Mouse (Mus musculus): ENCODE results near the gene Rasal2. TPM values are rescaled to one million over a fixed set of nuclear protein-coding genes. Genes with fewer than 3 reads are reported as not detected.

Gene Rasal2
- 4.0 TPM in 2 replicates for polyA plus RNA-seq (2015; fragmentation: Nextera tagmentation; extraction: Ambion mirVana)

GRCm38 (mm10) chr1:157412454-157413369 is at the start of gene Rasal2:
Gene Rasal2 (minus strand): TSS chr1:157412595.
- peak within 1 kb of the TSS; percentile 92 for H3K4me3 ChIP-seq (ENCODE audit: low read length)
- peak within 1 kb of the TSS; percentile 81 for H3K4me2 ChIP-seq (ENCODE audit: low read depth, low read length)
- peak within 1 kb of the TSS; percentile 89 for H3K27ac ChIP-seq (ENCODE audit: low read length)
- peak; percentile 99 for ATAC-seq
- H3K27me3 ChIP-seq (replicated peaks; ENCODE audit: control insufficient read depth, insufficient read depth, low read length) = no peaks in the 10 kb centered on the region
- peak within 1 kb of the TSS; percentile 85 for H3K9ac ChIP-seq (ENCODE audit: low read depth, low read length)
- H3K36me3 ChIP-seq (ENCODE audit: control insufficient read depth, insufficient read depth, low read length) = no peaks in the 10 kb centered on the region
- no peaks in the 10 kb centered on the region for H3K9me3 ChIP-seq (ENCODE audit: control insufficient read depth, low read length)
- no peaks in the 10 kb centered on the region; the same call in 1 of the 2 replicates for H3K4me1 ChIP-seq (ENCODE audit: control insufficient read depth, insufficient read depth, low read length)
- 2% methylated on average over 55 of the region's 62 CpGs for WGBS

- Histone ChIP-seq H3K9ac (ENCODE audit: low read depth, low read length) (no peak overlapping the region), H3K27ac (ENCODE audit: low read length) (no peak overlapping the region), H3K36me3 (ENCODE audit: control insufficient read depth, insufficient read depth, low read length) (no peaks in the 10 kb centered on the region), H3K4me1 (ENCODE audit: control insufficient read depth, insufficient read depth, low read length) (peaks cover 3% of the 10 kb centered on the region; the same call in 1 of the 2 replicates), H3K9me3 (ENCODE audit: control insufficient read depth, low read length) (no peaks in the 10 kb centered on the region), H3K4me2 (ENCODE audit: low read depth, low read length) (no peak overlapping the region), H3K4me3 (ENCODE audit: low read length) (no peak overlapping the region), H3K27me3 (replicated peaks; ENCODE audit: control insufficient read depth, insufficient read depth, low read length) (no peaks in the 10 kb centered on the region)
- no peak for ATAC-seq
- 97% methylated on average over 5 of the region's 5 CpGs for WGBS
These were observed 48.9 kb upstream of the Rasal2 start for GRCm38 (mm10) chr1:157461276-157461675.

- ATAC-seq = no peak
- no peak overlapping the region for H3K27ac ChIP-seq (ENCODE audit: low read length)
- H3K36me3 ChIP-seq (ENCODE audit: control insufficient read depth, insufficient read depth, low read length) = no peaks in the 10 kb centered on the region
- no peak overlapping the region for H3K9ac ChIP-seq (ENCODE audit: low read depth, low read length)
- H3K4me2 ChIP-seq (ENCODE audit: low read depth, low read length) = no peak overlapping the region
- no peaks in the 10 kb centered on the region for H3K27me3 ChIP-seq (replicated peaks; ENCODE audit: control insufficient read depth, insufficient read depth, low read length)
- peaks cover 3% of the 10 kb centered on the region; the same call in 1 of the 2 replicates for H3K4me1 ChIP-seq (ENCODE audit: control insufficient read depth, insufficient read depth, low read length)
- no peak overlapping the region for H3K4me3 ChIP-seq (ENCODE audit: low read length)
- WGBS = 90% methylated on average over 5 of the region's 5 CpGs
- H3K9me3 ChIP-seq (ENCODE audit: control insufficient read depth, low read length) = no peaks in the 10 kb centered on the region
These were observed 47.5 kb upstream of the Rasal2 start for GRCm38 (mm10) chr1:157459904-157460303.

GRCm38 (mm10) chr1:157458421-157459208 is 46.2 kb upstream of the Rasal2 start, which contains the start of gene Cryzl2:
Gene Cryzl2 (plus strand): TSS chr1:157458577.
- Histone ChIP-seq H3K4me1 (ENCODE audit: control insufficient read depth, insufficient read depth, low read length) (peaks cover 3% of the 10 kb centered on the region; the same call in 1 of the 2 replicates), H3K9ac (ENCODE audit: low read depth, low read length) (peak within 1 kb of the TSS; percentile 72), H3K36me3 (ENCODE audit: control insufficient read depth, insufficient read depth, low read length) (no peaks in the 10 kb centered on the region), H3K4me2 (ENCODE audit: low read depth, low read length) (peak within 1 kb of the TSS; percentile 86), H3K4me3 (ENCODE audit: low read length) (peak within 1 kb of the TSS; percentile 48), H3K27ac (ENCODE audit: low read length) (no peak within 1 kb of the TSS), H3K27me3 (replicated peaks; ENCODE audit: control insufficient read depth, insufficient read depth, low read length) (no peaks in the 10 kb centered on the region), H3K9me3 (ENCODE audit: control insufficient read depth, low read length) (no peaks in the 10 kb centered on the region)
- peak; percentile 96 for ATAC-seq
- WGBS = 11% methylated on average over 24 of the region's 29 CpGs

GRCm38 (mm10) chr1:157457789-157458188 is 45.4 kb upstream of the Rasal2 start:
- 90% methylated on average over 3 of the region's 3 CpGs for WGBS
- H3K27ac ChIP-seq (ENCODE audit: low read length) = no peak overlapping the region
- peaks cover 3% of the 10 kb centered on the region; the same call in 1 of the 2 replicates for H3K4me1 ChIP-seq (ENCODE audit: control insufficient read depth, insufficient read depth, low read length)
- no peak overlapping the region for H3K9ac ChIP-seq (ENCODE audit: low read depth, low read length)
- no peaks in the 10 kb centered on the region for H3K27me3 ChIP-seq (replicated peaks; ENCODE audit: control insufficient read depth, insufficient read depth, low read length)
- no peaks in the 10 kb centered on the region for H3K9me3 ChIP-seq (ENCODE audit: control insufficient read depth, low read length)
- ATAC-seq = no peak
- H3K36me3 ChIP-seq (ENCODE audit: control insufficient read depth, insufficient read depth, low read length) = no peaks in the 10 kb centered on the region
- H3K4me2 ChIP-seq (ENCODE audit: low read depth, low read length) = no peak overlapping the region
- no peak overlapping the region for H3K4me3 ChIP-seq (ENCODE audit: low read length)

GRCm38 (mm10) chr1:157454876-157455275 is 42.5 kb upstream of the Rasal2 start:
- peaks cover 9% of the 10 kb centered on the region for H3K4me1 ChIP-seq (ENCODE audit: control insufficient read depth, insufficient read depth, low read length)
- no peak overlapping the region for H3K9ac ChIP-seq (ENCODE audit: low read depth, low read length)
- WGBS = 63% methylated on average over 6 of the region's 6 CpGs
- no peak overlapping the region for H3K27ac ChIP-seq (ENCODE audit: low read length)
- H3K27me3 ChIP-seq (replicated peaks; ENCODE audit: control insufficient read depth, insufficient read depth, low read length) = no peaks in the 10 kb centered on the region; the same call in 1 of the 2 replicates
- H3K9me3 ChIP-seq (ENCODE audit: control insufficient read depth, low read length) = no peaks in the 10 kb centered on the region
- no peak overlapping the region for H3K4me3 ChIP-seq (ENCODE audit: low read length)
- no peaks in the 10 kb centered on the region for H3K36me3 ChIP-seq (ENCODE audit: control insufficient read depth, insufficient read depth, low read length)
- H3K4me2 ChIP-seq (ENCODE audit: low read depth, low read length) = no peak overlapping the region
- no peak for ATAC-seq

- no peak overlapping the region for H3K27ac ChIP-seq (ENCODE audit: low read length)
- WGBS = 71% methylated on average over 5 of the region's 5 CpGs
- no peak for ATAC-seq
These were observed 40.6 kb upstream of the Rasal2 start for GRCm38 (mm10) chr1:157452759-157453549.

GRCm38 (mm10) chr1:157452284-157452683 is 39.9 kb upstream of the Rasal2 start:
- Histone ChIP-seq H3K4me2 (ENCODE audit: low read depth, low read length) (no peak overlapping the region), H3K9ac (ENCODE audit: low read depth, low read length) (no peak overlapping the region), H3K4me3 (ENCODE audit: low read length) (no peak overlapping the region), H3K36me3 (ENCODE audit: control insufficient read depth, insufficient read depth, low read length) (no peaks in the 10 kb centered on the region), H3K27ac (ENCODE audit: low read length) (no peak overlapping the region), H3K27me3 (replicated peaks; ENCODE audit: control insufficient read depth, insufficient read depth, low read length) (no peaks in the 10 kb centered on the region; the same call in 1 of the 2 replicates), H3K4me1 (ENCODE audit: control insufficient read depth, insufficient read depth, low read length) (peaks cover 12% of the 10 kb centered on the region; the same call in 1 of the 2 replicates), H3K9me3 (ENCODE audit: control insufficient read depth, low read length) (no peaks in the 10 kb centered on the region)
- no peak for ATAC-seq
- 81% methylated on average over 3 of the region's 3 CpGs for WGBS

More at GRCm38 (mm10) chr1:157452759-157453549, 40.6 kb upstream of the Rasal2 start:
- Histone ChIP-seq H3K9me3 (ENCODE audit: control insufficient read depth, low read length) (no peaks in the 10 kb centered on the region), H3K9ac (ENCODE audit: low read depth, low read length) (no peak overlapping the region), H3K27me3 (replicated peaks; ENCODE audit: control insufficient read depth, insufficient read depth, low read length) (no peaks in the 10 kb centered on the region; the same call in 1 of the 2 replicates), H3K4me3 (ENCODE audit: low read length) (no peak overlapping the region), H3K36me3 (ENCODE audit: control insufficient read depth, insufficient read depth, low read length) (no peaks in the 10 kb centered on the region), H3K4me1 (ENCODE audit: control insufficient read depth, insufficient read depth, low read length) (peaks cover 12% of the 10 kb centered on the region; the same call in 1 of the 2 replicates), H3K4me2 (ENCODE audit: low read depth, low read length) (no peak overlapping the region)

Measured in intestine, embryonic 16.5 days (tissue).